Mouse (Mus musculus) intestine, embryonic 16.5 days (tissue): ENCODE data around the gene Sccpdh. TPM values are rescaled to one million over a fixed set of nuclear protein-coding genes. Genes with fewer than 3 reads are reported as not detected.
A peak's percentile ranks its signal among the peaks of the same experiment; 100 is the strongest.

Experiments used
- ATAC-seq: fragments of 200-750 bp; cut with Nextera tagmentation; 2 replicates; pipeline ENCODE4 v1.8.0; 2017; ENCODE audit warnings: moderate TSS enrichment, moderate library complexity
- H3K27ac ChIP-seq: fragments of 300-500 bp; sonication (generic); 2 replicates; pipeline ENCODE4 v1.5.1; 2014; ENCODE audit warnings: mild to moderate bottlenecking, low read length
- H3K27me3 ChIP-seq: fragments of 300-500 bp; sonication (generic); replicated peaks from 2 replicates; pipeline ENCODE4 v1.6.1; 2014; ENCODE audit warnings: low read length, control low read depth, mixed read lengths; ENCODE audit not compliant: control insufficient read depth, insufficient read depth
- H3K36me3 ChIP-seq: fragments of 300-500 bp; sonication (generic); 2 replicates; pipeline ENCODE4 v1.6.1; 2014; ENCODE audit warnings: low read length, control low read depth; ENCODE audit not compliant: control insufficient read depth, insufficient read depth
- H3K4me1 ChIP-seq: fragments of 300-500 bp; sonication (generic); 2 replicates; pipeline ENCODE4 v1.6.1; 2014; ENCODE audit warnings: low read length, control low read depth, mixed read lengths; ENCODE audit not compliant: control insufficient read depth, insufficient read depth
- H3K4me2 ChIP-seq: fragments of 300-500 bp; sonication (generic); 2 replicates; pipeline ENCODE4 v1.6.1; 2014; ENCODE audit warnings: low read depth, low read length, control low read depth
- H3K4me3 ChIP-seq: fragments of 300-500 bp; sonication (generic); 2 replicates; pipeline ENCODE4 v1.5.1; 2014; ENCODE audit warnings: mild to moderate bottlenecking, low read length
- H3K9ac ChIP-seq: fragments of 300-500 bp; sonication (generic); 2 replicates; pipeline ENCODE4 v1.6.1; 2014; ENCODE audit warnings: low read depth, low read length
- H3K9me3 ChIP-seq: fragments of 300-500 bp; sonication (generic); 2 replicates; pipeline ENCODE4 v1.6.1; 2016; ENCODE audit warnings: low read length, control low read depth; ENCODE audit not compliant: control insufficient read depth
- WGBS: fragments of 180-500 bp; shearing (Covaris S2); extraction: QIAGEN DNeasy Blood & Tissue Kit; methylation state at CpG from one replicate; pipeline ENCODE4 v1.1.7; 2014; 5-methylcytosine and 5-hydroxymethylcytosine counted together
- polyA plus RNA-seq: library from polyadenylated mRNA; unstranded; fragments of >200 nt; fragmentation: Nextera tagmentation; extraction: Ambion mirVana; gene quantifications from 2 replicates; pipeline ENCODE4 v1.2.1, GENCODE M21; 2015

Gene Sccpdh
- 47.1 and 49.8 TPM in 2 replicates for polyA plus RNA-seq

- ATAC-seq: peak; percentile 94
- H3K9ac ChIP-seq: peak within 1 kb of the TSS; percentile 91
- peak within 1 kb of the TSS; percentile 80 for H3K4me2 ChIP-seq
- under 1% methylated on average over 73 of the region's 84 CpGs for WGBS
- H3K9me3 ChIP-seq: no peaks in the 10 kb centered on the region
- peaks cover 6% of the 10 kb centered on the region for H3K4me1 ChIP-seq
- H3K4me3 ChIP-seq: peak within 1 kb of the TSS; percentile 93
- H3K27ac ChIP-seq: peak within 1 kb of the TSS; percentile 70
- no peaks in the 10 kb centered on the region for H3K36me3 ChIP-seq
- H3K27me3 ChIP-seq: no peaks in the 10 kb centered on the region
Measured at GRCm38 (mm10) chr1:179668013-179668805, at the start of gene Sccpdh. TSS of gene Sccpdh (plus strand) at chr1:179668210.

GRCm38 (mm10) chr1:179622665-179623064, 45.3 kb upstream of the Sccpdh start:
- Histone ChIP-seq H3K27ac (no peak overlapping the region), H3K4me1 (no peaks in the 10 kb centered on the region), H3K27me3 (no peaks in the 10 kb centered on the region), H3K4me2 (no peak overlapping the region), H3K9me3 (no peaks in the 10 kb centered on the region), H3K36me3 (peaks cover 5% of the 10 kb centered on the region), H3K4me3 (no peak overlapping the region), H3K9ac (no peak overlapping the region)
- WGBS: 94% methylated on average over 12 of the region's 12 CpGs
- no peak for ATAC-seq

- H3K9ac ChIP-seq: no peak overlapping the region
- ATAC-seq: no peak
- 66% methylated on average over 4 of the region's 4 CpGs for WGBS
- peaks cover 5% of the 10 kb centered on the region for H3K36me3 ChIP-seq
- no peak overlapping the region for H3K27ac ChIP-seq
- H3K4me2 ChIP-seq: no peak overlapping the region
- H3K27me3 ChIP-seq: no peaks in the 10 kb centered on the region
- no peaks in the 10 kb centered on the region for H3K9me3 ChIP-seq
- H3K4me1 ChIP-seq: no peaks in the 10 kb centered on the region
- no peak overlapping the region for H3K4me3 ChIP-seq
Measured at GRCm38 (mm10) chr1:179623657-179624056, 44.4 kb upstream of the Sccpdh start.

GRCm38 (mm10) chr1:179624354-179624753, 43.7 kb upstream of the Sccpdh start:
- H3K9ac ChIP-seq: no peak overlapping the region
- no peak overlapping the region for H3K4me3 ChIP-seq
- peaks cover 3% of the 10 kb centered on the region for H3K36me3 ChIP-seq
- WGBS: 65% methylated on average over 4 of the region's 4 CpGs
- H3K9me3 ChIP-seq: no peaks in the 10 kb centered on the region
- ATAC-seq: no peak
- H3K27me3 ChIP-seq: no peaks in the 10 kb centered on the region
- no peak overlapping the region for H3K27ac ChIP-seq
- H3K4me2 ChIP-seq: no peak overlapping the region
- H3K4me1 ChIP-seq: no peaks in the 10 kb centered on the region

- Histone ChIP-seq H3K4me3 (no peak overlapping the region), H3K4me2 (no peak overlapping the region), H3K27me3 (no peaks in the 10 kb centered on the region), H3K9ac (no peak overlapping the region), H3K9me3 (no peaks in the 10 kb centered on the region), H3K36me3 (peaks cover 3% of the 10 kb centered on the region), H3K4me1 (no peaks in the 10 kb centered on the region), H3K27ac (no peak overlapping the region)
- peak; percentile 6; the same call in 1 of the 2 replicates for ATAC-seq
- 89% methylated on average over 4 of the region's 4 CpGs for WGBS
Measured at GRCm38 (mm10) chr1:179627855-179628254, 40.2 kb upstream of the Sccpdh start.

GRCm38 (mm10) chr1:179628438-179629106, 39.4 kb upstream of the Sccpdh start:
- Histone ChIP-seq H3K4me3 (peak overlapping the region; percentile 7; the same call in 1 of the 2 replicates), H3K27me3 (no peaks in the 10 kb centered on the region), H3K36me3 (peaks cover 3% of the 10 kb centered on the region), H3K4me1 (no peaks in the 10 kb centered on the region), H3K9me3 (no peaks in the 10 kb centered on the region), H3K27ac (peak overlapping the region; percentile 23; the same call in 1 of the 2 replicates), H3K9ac (0 out of 2 replicates have a peak overlapping the region, but pooled peaks have one; percentile 2), H3K4me2 (peak overlapping the region; percentile 15; the same call in 1 of the 2 replicates)
- WGBS: 43% methylated on average over 8 of the region's 8 CpGs
- ATAC-seq: peak; percentile 97

GRCm38 (mm10) chr1:179629276-179629675, 38.7 kb upstream of the Sccpdh start:
- Histone ChIP-seq H3K4me1 (no peaks in the 10 kb centered on the region), H3K9me3 (no peaks in the 10 kb centered on the region), H3K4me3 (no peak overlapping the region), H3K4me2 (no peak overlapping the region), H3K36me3 (peaks cover 3% of the 10 kb centered on the region), H3K27ac (no peak overlapping the region), H3K27me3 (no peaks in the 10 kb centered on the region), H3K9ac (no peak overlapping the region)
- WGBS: 79% methylated on average over 5 of the region's 5 CpGs
- ATAC-seq: no peak

GRCm38 (mm10) chr1:179632746-179633413, 35.1 kb upstream of the Sccpdh start:
- H3K4me2 ChIP-seq: no peak overlapping the region
- no peak overlapping the region for H3K27ac ChIP-seq
- 81% methylated on average over 11 of the region's 11 CpGs for WGBS
- H3K9ac ChIP-seq: no peak overlapping the region
- no peak for ATAC-seq
- H3K4me3 ChIP-seq: no peak overlapping the region
- no peaks in the 10 kb centered on the region for H3K9me3 ChIP-seq
- H3K36me3 ChIP-seq: no peaks in the 10 kb centered on the region
- no peaks in the 10 kb centered on the region for H3K4me1 ChIP-seq
- no peaks in the 10 kb centered on the region for H3K27me3 ChIP-seq

- no peak for ATAC-seq
- Histone ChIP-seq H3K4me3 (no peak overlapping the region), H3K27ac (no peak overlapping the region), H3K4me1 (no peaks in the 10 kb centered on the region), H3K9me3 (no peaks in the 10 kb centered on the region), H3K27me3 (no peaks in the 10 kb centered on the region), H3K9ac (no peak overlapping the region), H3K4me2 (no peak overlapping the region), H3K36me3 (no peaks in the 10 kb centered on the region)
- WGBS: 11% methylated on average over 1 of the region's 1 CpGs
Measured at GRCm38 (mm10) chr1:179633414-179633752, 34.6 kb upstream of the Sccpdh start.
